Mouse (Mus musculus): ENCODE results near the gene Wwox.

Wwox gene

DNA sequence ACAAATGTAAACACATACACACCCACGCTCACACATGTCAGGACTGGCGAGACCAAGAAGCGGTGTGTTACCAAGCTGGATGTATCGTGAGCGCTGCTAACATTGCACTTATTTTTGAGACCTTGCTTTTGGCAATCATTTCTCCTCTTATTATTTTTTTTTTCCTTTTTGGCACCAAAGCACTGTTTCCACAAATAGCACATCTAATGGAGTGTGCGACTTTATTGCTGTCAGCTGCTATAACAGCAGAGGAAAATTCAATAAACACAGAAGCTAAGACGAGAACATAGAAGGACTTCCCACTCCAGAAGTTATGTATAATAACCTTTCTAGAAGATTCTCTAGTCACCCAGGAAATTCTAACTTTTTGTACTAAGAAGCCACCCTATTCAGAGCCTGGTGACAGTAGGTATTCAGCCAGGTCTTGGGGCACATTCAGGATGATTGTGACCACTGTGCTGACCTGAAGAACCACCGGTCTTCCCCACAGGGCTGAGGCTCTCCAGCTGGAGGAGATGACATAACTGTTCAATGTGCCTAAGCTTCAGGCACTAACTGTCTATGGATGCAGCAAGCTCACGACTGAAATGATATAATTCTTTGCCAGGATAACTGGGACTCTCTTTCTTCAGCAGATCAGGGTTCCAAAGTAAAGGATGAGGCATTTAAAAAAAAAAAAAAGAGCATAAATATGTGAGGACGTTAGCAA lies 586.1 kb downstream of the Wwox start:
- DNase-seq (ENCODE audit: low read depth): no peak

DNA sequence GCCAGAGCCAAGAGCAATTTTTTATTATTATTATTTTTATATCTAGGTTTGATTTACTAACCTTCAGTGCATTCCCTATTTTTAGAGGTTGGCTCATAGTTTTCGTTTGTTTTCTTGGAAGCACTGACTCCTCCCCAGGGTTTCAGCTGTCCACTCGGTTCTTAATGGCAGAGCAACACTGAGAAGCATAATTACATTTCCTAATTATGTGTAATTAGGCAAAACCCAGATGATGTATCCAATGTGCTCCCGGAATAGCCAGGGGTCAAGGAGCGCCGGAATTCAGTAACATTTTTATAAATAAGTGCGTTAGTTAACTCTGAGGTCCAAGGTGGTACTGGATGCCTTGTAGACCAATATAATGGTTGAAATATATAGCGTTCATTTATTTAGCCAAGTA lies 586.7 kb downstream of the Wwox start:
- no peak for DNase-seq (ENCODE audit: low read depth)

DNA sequence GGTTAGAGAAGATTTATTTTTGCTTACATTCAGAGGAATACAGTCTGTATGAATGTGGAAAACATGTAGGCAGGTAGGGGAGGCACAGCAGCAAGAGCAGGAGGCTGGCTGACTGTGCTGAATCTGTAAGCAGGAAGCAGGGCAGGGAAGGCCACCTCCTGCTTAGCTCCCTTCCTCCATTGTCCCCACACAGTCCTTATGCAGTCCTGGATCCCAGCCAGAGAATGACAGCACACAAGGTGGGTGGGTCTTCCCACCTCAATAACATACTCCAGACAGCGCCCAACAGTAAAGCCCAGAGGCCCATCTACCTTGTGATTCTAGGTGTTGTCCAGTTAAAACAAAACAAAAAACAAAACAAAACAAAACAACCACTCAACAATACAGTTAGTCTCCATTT lies 593.7 kb downstream of the Wwox start:
- no peak for DNase-seq (ENCODE audit: low read depth)

DNA sequence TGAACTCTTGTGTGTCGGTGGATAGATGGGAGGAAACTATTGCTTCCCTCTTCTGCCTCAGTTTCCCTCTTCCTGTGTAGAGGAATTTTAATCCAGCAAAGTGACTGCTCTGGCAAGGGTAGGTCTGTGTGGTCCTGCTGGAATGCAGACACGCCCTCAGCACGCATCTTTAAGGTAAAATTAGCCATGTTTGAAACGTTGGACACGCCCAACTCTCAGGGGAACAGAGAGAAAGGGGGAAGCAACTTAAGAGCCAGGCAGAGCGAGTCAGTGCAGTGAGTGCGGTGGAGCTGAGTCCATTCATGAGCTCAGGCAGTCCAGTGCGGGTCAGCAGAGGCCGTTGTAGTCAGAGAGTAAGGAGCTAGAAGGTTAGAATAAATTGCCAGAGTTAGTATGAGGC lies 596.6 kb downstream of the Wwox start:
- no peak for DNase-seq (ENCODE audit: low read depth)

DNA sequence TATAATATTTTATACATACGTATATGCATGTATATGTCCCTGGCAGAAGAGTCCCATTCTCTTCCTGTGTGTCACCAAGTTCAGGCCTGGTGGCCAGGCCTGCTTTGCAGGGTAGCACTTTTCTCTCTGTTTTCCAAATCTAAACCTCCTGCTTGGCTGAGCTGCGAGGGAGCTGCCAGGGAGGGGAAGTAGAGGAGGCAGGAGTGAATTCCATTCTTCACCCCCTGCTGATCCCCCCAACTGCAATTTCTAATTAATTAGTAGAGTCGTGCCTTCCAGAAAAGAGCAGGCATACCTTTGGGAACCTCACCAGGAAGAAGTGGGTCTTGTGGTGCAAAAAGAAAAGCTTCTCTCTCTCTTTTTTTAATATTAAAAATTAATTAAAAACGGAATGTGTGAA lies 599.0 kb downstream of the Wwox start:
- DNase-seq (ENCODE audit: low read depth): no peak

DNA sequence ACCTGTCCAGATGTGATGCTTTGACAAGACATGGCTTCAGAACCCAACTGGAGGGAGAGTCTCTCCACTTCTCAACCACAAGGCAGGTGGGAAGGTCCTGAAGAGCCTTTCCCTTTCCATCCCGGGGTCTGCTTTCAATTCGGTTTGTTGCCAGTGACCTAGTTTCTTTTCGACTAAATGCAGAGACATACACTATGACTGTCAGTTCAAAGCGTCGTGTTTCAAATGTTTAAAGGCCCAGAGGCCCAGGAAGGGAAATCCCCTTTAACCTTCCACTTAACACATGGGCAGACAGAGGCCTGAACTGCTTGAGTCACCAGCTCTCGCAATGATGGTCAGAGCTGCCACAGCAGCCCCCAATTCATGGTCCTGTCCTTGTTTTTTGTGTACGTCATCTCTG lies 606.3 kb downstream of the Wwox start:
- no peak for DNase-seq (ENCODE audit: low read depth)

DNA sequence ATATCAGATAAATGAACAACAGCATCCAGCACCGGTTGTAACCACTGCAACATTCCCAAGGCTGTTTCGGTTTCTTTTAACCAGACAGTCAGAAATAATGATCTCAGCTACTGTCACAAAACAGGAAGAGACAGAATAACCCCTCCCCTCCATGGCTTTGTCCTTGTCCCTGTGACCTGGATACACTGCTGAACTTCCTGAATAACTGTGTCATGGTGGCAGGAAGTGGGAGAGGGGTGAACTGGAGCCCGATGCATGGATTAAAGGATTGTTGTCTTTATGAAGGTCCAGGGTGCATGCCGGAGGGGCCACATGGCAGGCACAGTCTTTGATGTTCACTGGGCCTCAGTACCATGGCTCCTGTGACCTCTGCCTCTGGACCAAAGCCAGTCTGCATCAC lies 607.0 kb downstream of the Wwox start:
- DNase-seq (ENCODE audit: low read depth): no peak

DNA sequence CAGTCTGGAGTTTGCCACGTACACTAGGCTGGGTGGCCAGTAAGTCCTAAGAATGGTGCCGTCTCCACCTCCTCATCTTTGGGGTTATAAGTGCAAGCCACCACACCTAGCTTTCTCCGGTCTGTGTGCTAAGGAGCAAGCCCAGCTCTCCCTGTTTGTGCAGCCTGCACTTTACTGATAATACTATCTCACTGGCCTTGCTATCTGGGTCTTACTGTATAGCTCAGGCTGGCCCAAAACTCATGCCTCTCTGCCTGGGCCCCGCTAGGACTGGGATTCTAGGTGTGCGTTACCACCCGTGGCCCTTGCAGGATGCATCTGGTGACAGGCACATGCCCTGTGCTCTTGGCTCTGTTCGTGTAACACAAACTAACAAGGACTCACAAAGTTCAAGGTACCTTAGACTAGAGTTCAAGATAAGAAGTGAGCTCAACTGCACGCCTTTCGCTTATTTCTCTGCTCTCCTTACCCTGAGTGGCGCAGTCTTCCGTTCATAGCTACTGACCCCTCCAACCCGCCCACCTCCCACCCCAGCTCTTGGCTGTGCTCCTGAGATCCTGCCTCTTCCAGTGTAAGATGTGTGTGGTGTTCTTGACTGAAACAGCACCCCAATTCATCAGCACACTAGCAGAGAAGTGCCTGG lies 618.9 kb downstream of the Wwox start:
- no peak for DNase-seq (ENCODE audit: low read depth)

DNA sequence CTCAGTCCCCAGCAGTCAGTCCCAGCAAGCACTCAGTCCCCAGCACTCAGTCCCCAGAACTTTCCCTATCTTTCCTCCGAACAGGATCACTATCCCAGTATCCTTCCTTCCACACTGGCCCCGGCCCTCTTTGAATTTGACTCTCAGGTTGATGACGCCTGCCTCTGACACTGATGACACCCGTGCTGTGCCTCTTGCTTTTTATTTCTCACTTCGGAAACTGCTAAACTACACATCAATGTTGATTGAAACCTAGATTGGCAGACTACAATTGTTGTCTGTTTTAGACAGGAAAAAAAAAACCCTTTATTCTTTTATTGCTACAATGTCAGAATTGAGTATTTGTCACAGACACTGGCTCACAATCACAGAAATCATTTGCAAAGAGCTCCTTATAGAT lies 624.2 kb downstream of the Wwox start:
- no peak for DNase-seq (ENCODE audit: low read depth)

DNA sequence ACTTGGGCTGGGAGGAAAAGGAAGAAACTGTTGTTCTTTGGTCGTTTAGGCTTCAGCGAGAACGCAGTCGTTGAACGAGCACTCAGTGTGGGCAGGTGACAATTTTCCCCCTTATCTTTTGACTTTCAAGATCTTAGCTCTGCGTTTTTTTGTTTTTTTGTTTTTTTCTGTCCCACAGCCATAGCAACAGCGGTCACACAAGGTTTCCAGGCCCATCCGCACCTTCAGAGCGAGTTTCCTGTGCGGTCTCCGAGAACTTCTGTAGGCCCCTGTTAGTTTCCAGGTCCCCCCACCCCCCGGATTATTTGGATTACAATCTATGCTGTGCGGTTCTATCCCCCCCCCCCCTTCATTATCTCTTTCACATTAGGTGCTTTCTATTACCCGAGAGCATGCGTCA lies 625.2 kb downstream of the Wwox start:
- DNase-seq (ENCODE audit: low read depth): no peak

DNA sequence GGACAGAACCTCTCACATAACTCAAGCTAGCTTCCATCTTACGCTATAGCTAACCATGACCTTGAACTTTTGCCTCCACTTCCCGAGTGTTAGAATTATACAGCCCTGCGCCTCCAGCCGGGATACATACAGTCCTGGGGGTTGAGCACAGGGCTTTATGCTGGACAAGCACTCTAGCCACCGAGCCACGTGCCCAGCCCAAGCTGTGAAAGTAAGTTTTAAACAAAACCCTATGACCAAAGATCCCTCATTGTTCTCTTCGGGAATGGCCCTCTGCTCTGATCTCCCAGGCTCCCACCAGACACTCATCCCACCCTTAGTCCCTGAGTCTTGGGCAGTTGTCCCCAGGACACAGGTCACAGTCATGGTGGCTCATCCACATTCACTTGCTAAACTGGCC lies 625.9 kb downstream of the Wwox start:
- no peak for DNase-seq (ENCODE audit: low read depth)

DNA sequence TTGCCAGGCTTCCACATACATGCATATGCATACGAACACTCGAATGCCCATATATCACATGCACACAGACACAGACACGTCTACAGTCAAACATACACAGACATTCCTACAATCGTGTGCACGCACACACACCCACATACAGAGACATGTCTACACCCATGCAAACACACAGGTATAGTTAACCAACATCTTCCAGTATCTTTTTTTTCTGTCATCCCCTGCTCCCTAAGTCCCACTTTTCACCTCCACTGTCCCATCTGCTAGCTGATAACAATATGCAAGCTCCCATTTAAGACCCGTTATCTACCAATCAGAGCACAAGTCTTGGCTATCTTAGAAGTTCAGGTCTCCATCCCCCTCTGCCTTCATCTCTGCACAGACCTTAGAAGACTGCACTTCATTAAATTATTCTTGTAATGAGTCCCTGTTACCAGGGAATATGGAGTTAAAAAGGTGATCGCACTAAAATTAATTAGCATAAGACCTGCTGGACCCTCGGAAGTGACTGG lies 627.1 kb downstream of the Wwox start:
- no peak for DNase-seq (ENCODE audit: low read depth)

DNA sequence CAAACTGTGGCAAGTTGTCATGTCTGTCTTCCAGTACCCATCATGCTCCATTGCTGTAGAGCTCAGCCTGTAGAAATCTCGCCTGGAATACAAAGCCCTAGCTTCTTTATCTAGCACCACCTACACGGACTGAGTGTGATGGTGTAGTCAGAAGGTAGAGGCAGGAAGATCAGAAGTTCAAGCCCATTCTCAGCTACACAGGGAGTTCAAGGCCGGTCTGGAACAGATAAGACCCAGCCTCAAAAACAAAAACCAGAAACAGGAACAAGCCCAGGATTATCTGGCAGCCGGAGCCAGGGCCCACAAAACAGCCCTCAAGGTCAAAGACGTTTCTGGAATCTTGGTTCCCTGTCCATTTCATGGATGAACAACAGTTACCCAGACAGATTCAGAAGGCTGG lies 629.3 kb downstream of the Wwox start:
- DNase-seq (ENCODE audit: low read depth): no peak

DNA sequence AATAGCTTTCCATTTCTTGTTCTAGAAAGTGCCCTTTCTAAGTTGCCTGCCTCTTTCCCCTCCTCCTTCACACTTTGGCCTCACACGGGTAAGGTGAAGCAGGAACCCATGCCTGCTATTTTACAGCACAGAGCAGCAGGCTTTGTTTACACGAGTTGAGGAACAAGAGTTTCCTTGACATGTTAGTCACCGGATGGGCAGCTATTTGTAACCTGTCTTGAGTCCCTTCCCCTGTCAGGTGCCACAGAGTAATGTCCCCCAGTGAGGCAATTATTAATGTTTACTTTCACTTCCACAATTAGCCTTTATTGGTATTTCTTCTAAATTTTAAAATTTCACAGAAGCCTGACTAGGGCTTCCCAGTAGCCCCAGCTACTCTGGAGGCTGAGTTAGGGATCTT lies 630.8 kb downstream of the Wwox start:
- DNase-seq (ENCODE audit: low read depth): no peak

DNA sequence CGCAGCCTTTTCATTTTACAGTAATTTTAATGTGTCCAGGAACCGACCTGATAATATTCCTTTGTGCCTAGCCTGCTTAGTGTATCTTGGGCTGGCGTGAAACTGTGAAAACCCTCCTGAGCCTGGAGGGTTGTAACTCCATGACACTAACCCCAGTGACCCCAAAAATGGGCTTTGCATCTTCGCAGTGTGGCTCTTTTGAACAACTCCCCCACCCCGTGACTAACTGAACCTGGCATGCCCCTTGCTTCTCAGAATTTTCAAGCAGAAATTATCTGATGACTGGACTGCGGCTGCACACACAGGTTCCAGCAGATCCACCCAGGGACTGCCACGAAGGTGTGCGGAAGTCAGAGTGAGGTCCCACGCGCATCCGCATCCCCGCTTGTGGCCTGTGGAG lies 631.8 kb downstream of the Wwox start:
- DNase-seq (ENCODE audit: low read depth): no peak

DNA sequence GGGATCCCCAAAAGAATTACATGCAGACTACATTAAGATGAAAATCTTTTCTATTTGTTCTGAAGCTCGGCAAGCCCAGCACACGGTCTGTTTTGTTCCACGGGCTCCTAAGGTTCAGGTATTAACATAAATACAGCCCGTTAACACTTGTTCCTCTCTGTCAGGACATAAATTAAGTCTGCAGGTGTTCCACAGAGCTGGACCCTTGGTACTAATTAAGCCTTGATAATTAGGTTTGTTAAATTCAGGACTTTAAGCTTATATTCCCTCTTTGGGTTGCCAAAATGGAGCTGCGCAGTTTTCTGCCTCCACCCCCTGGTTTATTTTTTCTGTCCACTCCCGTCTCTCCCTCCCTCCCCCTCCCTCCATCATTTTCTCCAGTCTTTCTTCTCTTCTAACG lies 638.8 kb downstream of the Wwox start:
- no peak for DNase-seq (ENCODE audit: low read depth)

DNA sequence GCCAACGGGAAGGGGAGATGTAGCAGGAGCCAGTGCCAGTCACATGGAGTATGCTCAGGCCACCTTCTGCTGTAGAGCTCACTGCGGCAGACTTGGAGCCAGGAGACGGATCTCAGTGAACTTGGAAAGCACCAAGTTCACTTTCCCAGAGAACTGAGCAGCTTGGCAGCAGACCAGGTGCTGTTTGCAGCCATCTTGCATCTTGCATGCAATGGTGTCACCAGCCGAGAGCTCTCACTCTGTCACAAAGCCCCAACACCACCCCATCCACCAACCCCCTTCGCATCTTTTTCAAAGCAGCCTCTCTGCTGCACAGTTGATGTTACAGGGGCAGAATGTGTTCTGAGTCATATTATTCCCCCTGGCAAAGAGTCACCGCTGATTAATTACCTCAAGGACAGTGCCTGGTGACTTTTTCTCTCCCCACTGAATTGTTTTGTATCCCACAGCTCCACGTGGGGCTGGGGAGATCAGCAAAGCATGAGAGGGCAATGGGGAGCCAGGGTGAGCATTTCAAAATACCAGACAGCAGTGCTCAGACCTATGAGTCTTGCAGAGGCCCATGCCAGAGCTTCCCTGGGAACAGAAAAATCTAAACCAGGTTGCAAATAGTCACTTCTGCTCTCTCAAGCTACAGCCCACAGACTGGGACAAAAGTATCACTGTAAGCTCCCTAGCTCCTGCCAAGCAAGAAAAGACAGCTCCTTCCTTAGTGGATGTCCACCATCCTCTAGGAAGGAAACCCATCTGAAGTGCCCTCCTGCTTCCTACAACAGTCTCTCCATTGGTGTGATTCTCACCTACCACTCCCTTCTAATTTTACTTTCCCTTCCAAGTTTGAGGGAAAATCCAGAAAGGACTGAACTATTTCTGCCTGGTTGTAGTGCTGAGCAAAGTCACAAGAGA lies 642.1 kb downstream of the Wwox start:
- no peak for DNase-seq (ENCODE audit: low read depth)

DNA sequence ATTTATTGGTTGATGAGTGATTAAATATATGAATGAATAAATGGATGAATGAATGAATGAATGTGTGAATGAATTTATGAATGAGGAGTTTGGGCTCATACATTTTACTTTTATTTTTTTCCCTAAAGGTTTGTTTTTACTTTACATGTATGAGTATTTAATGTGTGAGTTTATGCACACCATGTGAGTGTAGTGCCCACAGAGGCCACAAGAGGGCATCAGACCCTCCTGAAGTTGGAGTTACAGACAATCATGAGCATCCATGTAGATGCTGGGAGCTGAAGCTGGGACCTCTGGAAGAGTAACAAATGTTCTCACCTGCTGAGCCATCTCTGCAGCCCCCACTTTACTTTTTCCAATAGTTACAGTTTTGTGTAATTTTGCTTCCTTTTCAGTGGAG lies 648.7 kb downstream of the Wwox start:
- DNase-seq (ENCODE audit: low read depth): no peak

DNA sequence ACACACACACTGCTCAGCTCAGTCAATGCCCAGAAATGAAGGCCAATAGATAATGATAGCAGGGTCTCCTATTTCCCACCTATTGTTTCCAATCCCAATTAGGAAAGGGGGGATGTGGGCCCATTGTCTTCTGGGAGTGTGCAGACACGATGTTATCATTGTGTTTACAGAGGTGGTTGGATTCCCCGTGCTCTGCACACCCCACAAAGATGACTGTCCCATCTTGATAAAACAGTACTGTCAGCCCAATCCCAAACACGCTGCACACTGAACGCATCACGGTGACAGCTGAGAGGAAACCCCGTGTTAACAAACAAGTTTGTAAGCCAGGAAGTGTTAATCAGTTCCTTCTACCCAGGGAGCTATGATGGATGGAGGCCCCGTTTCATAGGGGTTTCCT lies 650.3 kb downstream of the Wwox start:
- DNase-seq (ENCODE audit: low read depth): no peak

DNA sequence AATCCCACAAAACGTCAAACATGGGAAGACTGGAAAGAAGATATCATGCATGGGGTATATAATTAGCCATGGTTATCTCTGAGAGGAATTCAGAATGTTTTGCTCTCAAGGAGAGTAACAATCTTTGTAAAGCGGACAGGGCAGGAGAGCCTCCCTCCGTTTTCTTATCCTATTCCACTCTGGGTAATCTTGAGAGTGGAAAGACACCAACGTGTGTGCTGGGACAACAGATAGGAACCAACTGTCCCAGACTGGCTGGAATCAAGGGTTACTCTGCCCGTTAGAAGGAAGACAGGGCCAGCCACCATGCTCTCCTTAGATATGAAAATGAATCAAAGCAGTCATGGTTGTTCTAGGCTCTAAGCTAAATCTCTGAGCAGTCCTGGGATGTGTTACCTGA lies 650.7 kb downstream of the Wwox start:
- DNase-seq (ENCODE audit: low read depth): no peak

DNA sequence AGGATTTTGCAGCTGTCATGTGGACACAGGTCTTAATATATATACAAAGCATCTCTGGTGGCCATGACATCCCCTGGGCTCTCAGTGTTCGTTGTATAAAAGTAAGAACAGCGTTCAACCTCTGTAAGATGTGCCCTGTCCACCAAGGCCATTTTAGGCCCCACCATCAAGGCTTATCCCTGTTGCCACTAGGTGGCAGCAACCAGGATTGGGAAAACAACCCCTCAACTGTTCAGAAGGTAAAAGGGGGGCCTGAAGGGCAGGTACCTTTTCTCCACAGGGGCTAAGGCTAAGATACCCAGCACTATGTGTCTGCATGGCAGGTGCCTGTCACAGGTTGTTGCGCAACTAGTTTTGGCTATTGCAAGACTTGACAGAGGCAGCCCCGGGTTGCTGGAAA lies 656.1 kb downstream of the Wwox start:
- no peak for DNase-seq (ENCODE audit: low read depth)

DNA sequence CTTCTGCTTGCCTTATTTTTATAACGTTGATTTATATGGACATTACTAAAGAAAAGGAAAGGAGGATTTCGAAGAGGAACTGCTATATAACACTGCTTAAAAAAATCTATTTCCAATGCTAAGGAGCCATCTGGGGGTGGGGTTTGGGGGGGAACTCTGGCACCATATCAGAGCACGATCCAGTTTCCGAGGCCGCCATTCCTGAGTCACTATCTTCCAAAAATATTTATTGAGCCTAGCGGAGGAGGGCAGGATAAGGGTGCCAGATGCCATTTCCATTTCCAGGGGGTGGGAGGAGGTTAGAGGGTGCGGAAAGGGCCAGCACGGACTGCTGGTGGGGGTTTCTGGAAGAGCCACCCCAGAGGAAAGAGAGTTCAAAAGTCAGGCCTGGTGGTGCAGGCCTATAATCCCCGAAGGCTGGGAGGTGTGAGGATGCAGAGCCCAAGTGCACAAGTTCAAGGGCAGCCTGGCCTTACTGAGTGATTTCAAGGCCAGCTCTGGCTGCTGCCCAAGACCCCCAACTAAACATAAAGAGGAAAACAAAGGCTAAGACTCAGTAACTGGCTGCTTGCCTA lies 658.6 kb downstream of the Wwox start:
- no peak for DNase-seq (ENCODE audit: low read depth)

DNA sequence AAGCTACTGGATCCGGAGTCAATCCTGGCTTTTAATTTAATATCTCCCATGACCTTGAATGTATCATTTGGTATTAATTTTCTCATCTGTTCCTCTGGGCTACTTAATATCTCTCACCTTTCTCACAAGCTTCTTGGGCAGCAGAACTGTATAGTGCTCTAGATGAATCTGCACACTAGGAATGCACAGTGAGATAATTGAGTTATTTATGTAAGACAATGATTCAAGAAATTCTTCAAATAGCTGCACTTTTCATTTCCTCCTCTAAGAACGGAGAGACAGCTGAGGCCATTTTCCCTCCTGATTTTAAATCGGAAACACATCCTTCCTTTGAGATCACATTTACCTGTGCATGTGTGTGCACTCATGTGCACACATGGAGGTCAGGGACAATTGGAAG lies 669.9 kb downstream of the Wwox start:
- no peak for DNase-seq (ENCODE audit: low read depth)

All from 416B (cell line).